Mouse (Mus musculus): ENCODE results near the gene Dmwd.

GRCm38 (mm10) chr7:19119631-19120429, 43.8 kb downstream of the Dmwd start, which contains the start of gene Fbxo46:
- TF ChIP-seq GATA1 (IDR thresholded peaks at IDR 0.05; ENCODE audit: low read depth, low read length): no peak
- TF ChIP-seq RAD21 (IDR thresholded peaks at IDR 0.05; ENCODE audit: low read depth, low read length): no peak

All from MEL (cell line).